Mouse (Mus musculus): ENCODE data around the gene Rabgap1l.

DNA sequence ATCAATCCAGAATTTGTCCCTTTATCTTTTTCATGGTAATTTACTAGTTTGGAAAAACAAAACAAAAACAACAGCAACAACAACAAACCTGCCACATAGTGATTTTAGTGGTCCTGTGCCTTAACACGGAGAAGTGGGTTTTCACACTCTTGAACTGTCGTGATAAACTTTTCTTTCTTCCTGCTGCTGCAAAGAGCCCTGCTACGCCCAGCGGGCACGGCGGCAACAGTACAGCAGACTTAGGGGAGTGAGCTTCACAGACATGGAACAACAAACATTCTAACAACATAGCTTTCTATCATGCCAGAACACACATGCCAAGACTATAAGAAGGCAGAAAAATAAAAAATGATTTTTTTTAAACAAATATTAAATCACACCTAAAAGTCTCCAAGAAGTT lies 486.7 kb downstream of the Rabgap1l start:
- TF ChIP-seq POLR2A (IDR thresholded peaks at IDR 0.05; ENCODE audit: extremely low read depth, insufficient read depth, low read length), result no peak
- TF ChIP-seq CTCF (IDR thresholded peaks at IDR 0.05; ENCODE audit: extremely low read depth, insufficient read depth, low read length), result no peak

All from cortical plate, adult 2 months (tissue).